Mouse (Mus musculus): ENCODE results near the gene Hspa4.

- no peak for TF ChIP-seq POLR2A (IDR thresholded peaks at IDR 0.05; ENCODE audit: low read depth, low read length)
- TF ChIP-seq CTCF (IDR thresholded peaks at IDR 0.05; ENCODE audit: borderline replicate concordance, insufficient read depth, low read length), result no peak
Observed at GRCm38 (mm10) chr11:53332076-53332680, 31.9 kb upstream of the Hspa4 start.

Data from embryonic fibroblast, embryonic 13.5 days (primary cell).